Mouse (Mus musculus): Measurements from ENCODE around the gene Gm11985. TPM values are rescaled to one million over a fixed set of nuclear protein-coding genes. Genes with fewer than 3 reads are reported as not detected.
A peak's percentile ranks its signal among the peaks of the same experiment; 100 is the strongest.

Gm11985 gene
- polyA plus RNA-seq, 1 experiment from 2014 or later: not detected

- Histone ChIP-seq H3K9ac (no peak overlapping the region), H3K4me1 (replicated peaks) (peaks cover 17% of the 10 kb centered on the region), H3K4me3 (replicated peaks) (no peak overlapping the region), H3K27ac (no peak overlapping the region), H3K4me2 (replicated peaks) (peak overlapping the region; percentile 96; the same call in 1 of the 2 replicates), H3K27me3 (replicated peaks) (peaks cover 34% of the 10 kb centered on the region), H3K36me3 (no peaks in the 10 kb centered on the region), H3K9me3 (no peaks in the 10 kb centered on the region)
- WGBS: 6% methylated on average over 14 of the region's 14 CpGs
- ATAC-seq: no peak
Observed at GRCm38 (mm10) chr11:7214761-7215160, 26.4 kb upstream of the Gm11985 start.

- H3K4me2 ChIP-seq (replicated peaks): peak overlapping the region; percentile 96
- no peak overlapping the region for H3K9ac ChIP-seq
Observed at GRCm38 (mm10) chr11:7214342-7214660, 25.9 kb upstream of the Gm11985 start.

GRCm38 (mm10) chr11:7213501-7214341, 25.4 kb upstream of the Gm11985 start, which contains the start of gene Igfbp3:
Igfbp3 (minus strand) TSS chr11:7213923.
- peak; percentile 88 for ATAC-seq
- H3K4me3 ChIP-seq (replicated peaks): peak within 1 kb of the TSS; percentile 58
- H3K9ac ChIP-seq: peak within 1 kb of the TSS; percentile 40
- peak within 1 kb of the TSS; percentile 96 for H3K4me2 ChIP-seq (replicated peaks)
- peaks cover 34% of the 10 kb centered on the region for H3K27me3 ChIP-seq (replicated peaks)
- H3K4me1 ChIP-seq (replicated peaks): peaks cover 17% of the 10 kb centered on the region
- no peaks in the 10 kb centered on the region for H3K36me3 ChIP-seq
- no peak within 1 kb of the TSS for H3K27ac ChIP-seq
- no peaks in the 10 kb centered on the region for H3K9me3 ChIP-seq
- whole genome bisulfite sequencing: under 1% methylated on average over 102 of the region's 104 CpGs

More at GRCm38 (mm10) chr11:7214342-7214660, 25.9 kb upstream of the Gm11985 start:
- ATAC-seq: no peak
- Histone ChIP-seq H3K9me3 (no peaks in the 10 kb centered on the region), H3K4me3 (replicated peaks) (peak overlapping the region; percentile 58), H3K27ac (no peak overlapping the region), H3K27me3 (replicated peaks) (peaks cover 34% of the 10 kb centered on the region), H3K36me3 (no peaks in the 10 kb centered on the region), H3K4me1 (replicated peaks) (peaks cover 17% of the 10 kb centered on the region)
- 1% methylated on average over 12 of the region's 12 CpGs for WGBS

GRCm38 (mm10) chr11:7213161-7213500, 24.8 kb upstream of the Gm11985 start:
- peaks cover 34% of the 10 kb centered on the region for H3K27me3 ChIP-seq (replicated peaks)
- H3K36me3 ChIP-seq: no peaks in the 10 kb centered on the region
- ATAC-seq: no peak
- H3K4me2 ChIP-seq (replicated peaks): peak overlapping the region; percentile 96
- peaks cover 17% of the 10 kb centered on the region for H3K4me1 ChIP-seq (replicated peaks)
- H3K9ac ChIP-seq: peak overlapping the region; percentile 32; the same call in 1 of the 2 replicates
- H3K4me3 ChIP-seq (replicated peaks): peak overlapping the region; percentile 58
- no peak overlapping the region for H3K27ac ChIP-seq
- H3K9me3 ChIP-seq: no peaks in the 10 kb centered on the region
- 2% methylated on average over 19 of the region's 19 CpGs for WGBS

- H3K4me2 ChIP-seq (replicated peaks): peak overlapping the region; percentile 96
- H3K9me3 ChIP-seq: no peaks in the 10 kb centered on the region
- no peak overlapping the region for H3K9ac ChIP-seq
- H3K27me3 ChIP-seq (replicated peaks): peaks cover 34% of the 10 kb centered on the region
- H3K4me1 ChIP-seq (replicated peaks): peaks cover 17% of the 10 kb centered on the region
- no peak overlapping the region for H3K27ac ChIP-seq
- no peak for ATAC-seq
- 15% methylated on average over 17 of the region's 17 CpGs for WGBS
- no peaks in the 10 kb centered on the region for H3K36me3 ChIP-seq
- H3K4me3 ChIP-seq (replicated peaks): peak overlapping the region; percentile 58
Observed at GRCm38 (mm10) chr11:7212126-7212798, 23.9 kb upstream of the Gm11985 start.

- no peak overlapping the region for H3K27ac ChIP-seq
- no peak overlapping the region for H3K4me2 ChIP-seq (replicated peaks)
- no peak overlapping the region for H3K4me3 ChIP-seq (replicated peaks)
- no peak for ATAC-seq
- peaks cover 17% of the 10 kb centered on the region for H3K4me1 ChIP-seq (replicated peaks)
- no peaks in the 10 kb centered on the region for H3K9me3 ChIP-seq
- H3K27me3 ChIP-seq (replicated peaks): peaks cover 34% of the 10 kb centered on the region
- H3K36me3 ChIP-seq: no peaks in the 10 kb centered on the region
- H3K9ac ChIP-seq: no peak overlapping the region
- 31% methylated on average over 9 of the region's 9 CpGs for WGBS
Observed at GRCm38 (mm10) chr11:7211211-7211610, 22.8 kb upstream of the Gm11985 start.

- 0 out of 2 replicates have a peak, but pooled peaks have one; percentile 39 for ATAC-seq
- WGBS: 15% methylated on average over 6 of the region's 6 CpGs
- H3K27ac ChIP-seq: no peak overlapping the region
Observed at GRCm38 (mm10) chr11:7210343-7210742, 22.0 kb upstream of the Gm11985 start.

GRCm38 (mm10) chr11:7203846-7204245, 15.5 kb upstream of the Gm11985 start:
- Histone ChIP-seq H3K4me3 (replicated peaks) (no peak overlapping the region), H3K4me1 (replicated peaks) (no peaks in the 10 kb centered on the region), H3K4me2 (replicated peaks) (no peak overlapping the region), H3K9ac (no peak overlapping the region), H3K9me3 (no peaks in the 10 kb centered on the region), H3K27me3 (replicated peaks) (no peaks in the 10 kb centered on the region), H3K36me3 (no peaks in the 10 kb centered on the region), H3K27ac (no peak overlapping the region)
- no peak for ATAC-seq
- 83% methylated on average over 9 of the region's 9 CpGs for WGBS

More at GRCm38 (mm10) chr11:7210343-7210742, 22.0 kb upstream of the Gm11985 start:
- Histone ChIP-seq H3K4me2 (replicated peaks) (no peak overlapping the region), H3K36me3 (no peaks in the 10 kb centered on the region), H3K9me3 (no peaks in the 10 kb centered on the region), H3K27me3 (replicated peaks) (peaks cover 34% of the 10 kb centered on the region), H3K4me1 (replicated peaks) (peaks cover 17% of the 10 kb centered on the region), H3K4me3 (replicated peaks) (no peak overlapping the region), H3K9ac (no peak overlapping the region)

- H3K4me1 ChIP-seq (replicated peaks): no peaks in the 10 kb centered on the region
- no peaks in the 10 kb centered on the region for H3K27me3 ChIP-seq (replicated peaks)
- ATAC-seq: no peak
- no peak overlapping the region for H3K27ac ChIP-seq
- no peak overlapping the region for H3K9ac ChIP-seq
- no peaks in the 10 kb centered on the region for H3K36me3 ChIP-seq
- no peak overlapping the region for H3K4me3 ChIP-seq (replicated peaks)
- WGBS: 69% methylated on average over 7 of the region's 7 CpGs
- no peak overlapping the region for H3K4me2 ChIP-seq (replicated peaks)
- H3K9me3 ChIP-seq: no peaks in the 10 kb centered on the region
Observed at GRCm38 (mm10) chr11:7202206-7202605, 13.8 kb upstream of the Gm11985 start.

- no peak overlapping the region for H3K4me2 ChIP-seq (replicated peaks)
- no peak overlapping the region for H3K27ac ChIP-seq
- ATAC-seq: no peak
- no peaks in the 10 kb centered on the region for H3K4me1 ChIP-seq (replicated peaks)
- H3K36me3 ChIP-seq: no peaks in the 10 kb centered on the region
- H3K9me3 ChIP-seq: no peaks in the 10 kb centered on the region
- H3K27me3 ChIP-seq (replicated peaks): no peaks in the 10 kb centered on the region
- 82% methylated on average over 9 of the region's 9 CpGs for WGBS
- H3K4me3 ChIP-seq (replicated peaks): no peak overlapping the region
- no peak overlapping the region for H3K9ac ChIP-seq
Observed at GRCm38 (mm10) chr11:7200393-7200783, 12.0 kb upstream of the Gm11985 start.

- Histone ChIP-seq H3K27me3 (replicated peaks) (no peaks in the 10 kb centered on the region), H3K4me3 (replicated peaks) (no peak overlapping the region), H3K9me3 (no peaks in the 10 kb centered on the region), H3K4me2 (replicated peaks) (no peak overlapping the region), H3K4me1 (replicated peaks) (no peaks in the 10 kb centered on the region), H3K36me3 (no peaks in the 10 kb centered on the region), H3K27ac (no peak overlapping the region), H3K9ac (no peak overlapping the region)
- no peak for ATAC-seq
- WGBS: 57% methylated on average over 14 of the region's 14 CpGs
Observed at GRCm38 (mm10) chr11:7199736-7200392, 11.5 kb upstream of the Gm11985 start.

GRCm38 (mm10) chr11:7198481-7199256, 10.3 kb upstream of the Gm11985 start:
- no peak for ATAC-seq
- Histone ChIP-seq H3K27me3 (replicated peaks) (no peaks in the 10 kb centered on the region), H3K36me3 (no peaks in the 10 kb centered on the region), H3K27ac (no peak overlapping the region), H3K4me2 (replicated peaks) (no peak overlapping the region), H3K9ac (no peak overlapping the region), H3K4me1 (replicated peaks) (no peaks in the 10 kb centered on the region), H3K9me3 (no peaks in the 10 kb centered on the region), H3K4me3 (replicated peaks) (no peak overlapping the region)
- 69% methylated on average over 10 of the region's 10 CpGs for WGBS
